Mouse (Mus musculus): ENCODE results near the gene Plekhs1.
"Not testable (repeated sequence)": the region's sequence is repeated elsewhere in the genome, so short reads cannot be mapped to it uniquely, and the experiment has no call there.

Plekhs1 gene

GRCm38 (mm10) chr19:56457569-56457968, 3.9 kb upstream of the Plekhs1 start:
- no peak for DNase-seq (ENCODE audit: low spot score in 2 of 2)

- no peak for DNase-seq (ENCODE audit: low spot score in 2 of 2)
Observed at GRCm38 (mm10) chr19:56459154-56460050, 2.0 kb upstream of the Plekhs1 start.

- DNase-seq (ENCODE audit: low spot score in 2 of 2): no peak
Observed at GRCm38 (mm10) chr19:56460241-56460640, 1.2 kb upstream of the Plekhs1 start.

- no peak for DNase-seq (ENCODE audit: low spot score in 2 of 2)
Observed at GRCm38 (mm10) chr19:56462786-56463185, 1.3 kb downstream of the Plekhs1 start.

GRCm38 (mm10) chr19:56466486-56466885, 5.0 kb downstream of the Plekhs1 start:
- no peak for DNase-seq (ENCODE audit: low spot score in 2 of 2)

- DNase-seq (ENCODE audit: low spot score in 2 of 2): no peak
Observed at GRCm38 (mm10) chr19:56470286-56471020, 9.0 kb downstream of the Plekhs1 start.

- no peak for DNase-seq (ENCODE audit: low spot score in 2 of 2)
Observed at GRCm38 (mm10) chr19:56471934-56472333, 10.5 kb downstream of the Plekhs1 start.

- DNase-seq (ENCODE audit: low spot score in 2 of 2): no peak
Observed at GRCm38 (mm10) chr19:56474869-56475550, 13.6 kb downstream of the Plekhs1 start.

GRCm38 (mm10) chr19:56476546-56476945, 15.1 kb downstream of the Plekhs1 start:
- DNase-seq (ENCODE audit: low spot score in 2 of 2): no peak

GRCm38 (mm10) chr19:56477253-56477652, 15.8 kb downstream of the Plekhs1 start:
- DNase-seq (ENCODE audit: low spot score in 2 of 2): no peak

- DNase-seq (ENCODE audit: low spot score in 2 of 2): no peak
Observed at GRCm38 (mm10) chr19:56477832-56478231, 16.4 kb downstream of the Plekhs1 start.

- no peak for DNase-seq (ENCODE audit: low spot score in 2 of 2)
Observed at GRCm38 (mm10) chr19:56484630-56485375, 23.4 kb downstream of the Plekhs1 start.

- peak in 1 of 2 experiments; percentile 9 for DNase-seq (ENCODE audit: low spot score in 2 of 2)
Observed at GRCm38 (mm10) chr19:56485376-56486271, 24.2 kb downstream of the Plekhs1 start.

- DNase-seq (ENCODE audit: low spot score in 2 of 2): no peak
Observed at GRCm38 (mm10) chr19:56486926-56487325, 25.5 kb downstream of the Plekhs1 start.

GRCm38 (mm10) chr19:56487339-56487738, 25.9 kb downstream of the Plekhs1 start:
- DNase-seq (ENCODE audit: low spot score in 2 of 2): no peak

GRCm38 (mm10) chr19:56489601-56490000, 28.2 kb downstream of the Plekhs1 start:
- DNase-seq (ENCODE audit: low spot score in 2 of 2): no peak

GRCm38 (mm10) chr19:56494157-56494556, 32.7 kb downstream of the Plekhs1 start:
- not testable (repeated sequence) for DNase-seq (ENCODE audit: low spot score in 2 of 2)

- not testable (repeated sequence) for DNase-seq (ENCODE audit: low spot score in 2 of 2)
Observed at GRCm38 (mm10) chr19:56503069-56503468, 41.6 kb downstream of the Plekhs1 start.

- DNase-seq (ENCODE audit: low spot score in 2 of 2): not testable (repeated sequence)
Observed at GRCm38 (mm10) chr19:56503525-56503924, 42.1 kb downstream of the Plekhs1 start.

- DNase-seq (ENCODE audit: low spot score in 2 of 2): not testable (repeated sequence)
Observed at GRCm38 (mm10) chr19:56511207-56511606, 49.8 kb downstream of the Plekhs1 start.

Data from urinary bladder, postnatal 36 days (tissue).